Mouse (Mus musculus) limb, embryonic 15.5 days (tissue): ENCODE measurements around the gene Sec61a2. TPM values are rescaled to one million over a fixed set of nuclear protein-coding genes. Genes with fewer than 3 reads are reported as not detected.

Experiments
- ATAC-seq: fragments of 200-750 bp; cut with Nextera tagmentation; 2 replicates; pipeline ENCODE4 v1.8.0; 2017; ENCODE audit warnings: low read depth, moderate TSS enrichment; ENCODE audit not compliant: insufficient number of reproducible peaks, low FRiP score, low TSS enrichment
- H3K27ac ChIP-seq: fragments of 300-500 bp; sonication (generic); 2 replicates; pipeline ENCODE4 v1.5.1; 2015; ENCODE audit warnings: moderate library complexity, mild to moderate bottlenecking, inconsistent platforms
- H3K27me3 ChIP-seq: fragments of 300-500 bp; sonication (generic); 2 replicates; pipeline ENCODE4 v1.6.1; 2015; ENCODE audit warnings: inconsistent platforms
- H3K36me3 ChIP-seq: fragments of 300-500 bp; sonication (generic); 2 replicates; pipeline ENCODE4 v1.6.1; 2015; ENCODE audit warnings: inconsistent platforms
- H3K4me1 ChIP-seq: fragments of 300-500 bp; sonication (generic); 2 replicates; pipeline ENCODE4 v1.6.1; 2015; ENCODE audit warnings: inconsistent platforms
- H3K4me2 ChIP-seq: fragments of 300-500 bp; sonication (generic); 2 replicates; pipeline ENCODE4 v1.6.1; 2015; ENCODE audit warnings: mild to moderate bottlenecking, inconsistent platforms
- H3K4me3 ChIP-seq: fragments of 300-500 bp; sonication (generic); 2 replicates; pipeline ENCODE4 v1.5.1; 2015; ENCODE audit warnings: mild to moderate bottlenecking, inconsistent platforms
- H3K9ac ChIP-seq: fragments of 300-500 bp; sonication (generic); 2 replicates; pipeline ENCODE4 v1.6.1; 2015; ENCODE audit warnings: inconsistent platforms
- H3K9me3 ChIP-seq: fragments of 300-500 bp; sonication (generic); 2 replicates; pipeline ENCODE4 v1.6.1; 2016; ENCODE audit warnings: inconsistent platforms
- WGBS: fragments of 180-500 bp; shearing (Covaris S2); methylation state at CpG from one replicate; pipeline ENCODE4 v1.1.7; 2015; 5-methylcytosine and 5-hydroxymethylcytosine counted together
- polyA plus RNA-seq: library from polyadenylated mRNA; unstranded; fragments of >200 nt; fragmentation: Nextera tagmentation; extraction: Ambion mirVana; gene quantifications from 2 replicates; pipeline ENCODE4 v1.2.1, GENCODE M21; 2015

The Sec61a2 gene
- polyA plus RNA-seq, 1 experiment from 2014 or later: 80.5 TPM

DNA sequence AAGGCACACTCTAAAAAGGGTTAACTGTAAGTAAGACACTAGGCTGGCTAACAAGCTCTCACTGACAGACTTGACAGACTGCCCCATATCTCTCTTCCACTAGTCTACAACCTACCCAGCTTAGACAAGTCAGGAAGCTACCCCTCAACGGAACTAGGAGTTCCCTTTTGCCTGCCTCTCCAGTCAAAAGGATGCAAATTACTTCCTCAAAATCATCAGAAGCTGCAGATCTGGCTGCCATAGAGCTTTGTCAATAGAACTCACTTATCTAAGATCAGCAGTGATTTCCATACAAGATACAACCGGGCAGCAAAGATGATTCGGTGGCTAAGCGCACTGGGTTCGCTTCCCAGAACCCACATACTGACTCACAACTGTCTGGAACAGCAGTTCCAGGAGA is 70.5 kb downstream of the Sec61a2 start:
- Histone ChIP-seq H3K27ac (no peak overlapping the region), H3K36me3 (peaks cover 44% of the 10 kb centered on the region), H3K9me3 (no peaks in the 10 kb centered on the region), H3K9ac (no peak overlapping the region), H3K4me2 (no peak overlapping the region), H3K4me1 (no peaks in the 10 kb centered on the region), H3K4me3 (no peak overlapping the region), H3K27me3 (no peaks in the 10 kb centered on the region)
- ATAC-seq: no peak
- 85% methylated on average over 5 of the region's 5 CpGs for WGBS

- Histone ChIP-seq H3K27me3 (no peaks in the 10 kb centered on the region), H3K9ac (no peak overlapping the region), H3K4me2 (no peak overlapping the region), H3K9me3 (no peaks in the 10 kb centered on the region), H3K27ac (no peak overlapping the region), H3K4me1 (no peaks in the 10 kb centered on the region), H3K36me3 (peaks cover 48% of the 10 kb centered on the region), H3K4me3 (no peak overlapping the region)
- WGBS: 17% methylated on average over 1 of the region's 1 CpGs
- no peak for ATAC-seq
Observed at GRCm38 (mm10) chr2:5824213-5824612, 71.0 kb downstream of the Sec61a2 start.

DNA sequence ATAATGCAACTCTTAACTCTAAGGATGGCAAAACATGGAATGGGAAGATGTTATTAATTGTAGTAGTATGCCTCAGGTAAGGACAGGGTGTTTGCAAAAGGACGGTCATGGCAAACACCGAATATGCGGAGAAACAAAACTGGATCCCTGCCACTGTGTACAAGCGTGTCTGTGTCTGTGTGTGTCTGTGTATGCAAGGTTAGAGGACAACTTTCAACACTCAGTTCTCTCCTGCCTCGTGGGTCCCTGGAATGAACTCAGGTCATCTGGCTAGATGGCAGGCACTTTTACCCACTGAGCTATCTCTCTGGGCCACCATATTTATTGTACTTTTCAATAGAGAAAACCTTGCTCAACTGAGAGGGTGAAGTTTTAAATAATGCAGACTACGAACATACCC is 72.8 kb downstream of the Sec61a2 start:
- ATAC-seq: no peak
- Histone ChIP-seq H3K27me3 (no peaks in the 10 kb centered on the region), H3K4me1 (no peaks in the 10 kb centered on the region), H3K36me3 (peaks cover 59% of the 10 kb centered on the region), H3K27ac (no peak overlapping the region), H3K9ac (no peak overlapping the region), H3K9me3 (no peaks in the 10 kb centered on the region), H3K4me3 (no peak overlapping the region), H3K4me2 (no peak overlapping the region)
- 95% methylated on average over 6 of the region's 6 CpGs for WGBS

DNA sequence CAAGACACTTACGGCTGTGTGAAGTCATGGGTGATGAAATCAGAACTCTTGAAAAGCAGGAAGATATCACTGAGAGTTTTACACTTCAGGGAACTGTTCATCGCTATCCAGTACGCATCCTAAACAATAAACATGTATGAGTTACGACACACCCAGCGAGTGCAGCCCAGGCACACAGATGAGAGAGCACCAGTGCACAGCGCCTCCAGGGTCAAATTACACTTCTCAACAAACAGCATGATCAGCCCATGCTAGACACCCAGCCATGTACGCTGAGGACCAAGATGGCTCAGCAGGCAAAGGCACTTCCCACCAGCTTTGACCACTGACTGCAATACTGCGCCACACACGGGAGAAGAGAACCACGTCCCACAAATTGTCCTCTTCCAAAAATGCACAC is 74.0 kb downstream of the Sec61a2 start:
- no peaks in the 10 kb centered on the region for H3K4me1 ChIP-seq
- no peak overlapping the region for H3K9ac ChIP-seq
- H3K9me3 ChIP-seq: no peaks in the 10 kb centered on the region
- H3K4me2 ChIP-seq: no peak overlapping the region
- H3K4me3 ChIP-seq: no peak overlapping the region
- H3K36me3 ChIP-seq: peaks cover 59% of the 10 kb centered on the region
- no peak for ATAC-seq
- WGBS: 84% methylated on average over 10 of the region's 10 CpGs
- H3K27me3 ChIP-seq: no peaks in the 10 kb centered on the region
- no peak overlapping the region for H3K27ac ChIP-seq

Other genes starting within 250 kb of the Sec61a2 start
- gene Camk1d, start 180.9 kb downstream of the Sec61a2 start, polyA plus RNA-seq: 8.4 and 9.0 TPM in 2 replicates
- gene Nudt5, start 50.4 kb downstream of the Sec61a2 start, polyA plus RNA-seq: 66.3 and 67.1 TPM in 2 replicates
- 299 and 323 TPM in 2 replicates for gene Cdc123, start 50.3 kb downstream of the Sec61a2 start, polyA plus RNA-seq
- 1.4 and 1.5 TPM in 2 replicates for gene Gm13199, start 32.5 kb downstream of the Sec61a2 start, polyA plus RNA-seq
- gene Dhtkd1, start 47.4 kb upstream of the Sec61a2 start, polyA plus RNA-seq: 2.8 and 3.2 TPM in 2 replicates
- 8.6 and 10.1 TPM in 2 replicates for gene Upf2, start 56.0 kb upstream of the Sec61a2 start, polyA plus RNA-seq
- gene Proser2, start 234.8 kb upstream of the Sec61a2 start, polyA plus RNA-seq: 17.5 and 18.5 TPM in 2 replicates